Mouse (Mus musculus) forebrain, postnatal 0 days (tissue): ENCODE measurements around the gene Fbxl19. TPM values are rescaled to one million over a fixed set of nuclear protein-coding genes. Genes with fewer than 3 reads are reported as not detected.
A peak's percentile ranks its signal among the peaks of the same experiment; 100 is the strongest.

ENCODE experiments used
- ATAC-seq: fragments of 200-750 bp; cut with Nextera tagmentation; 2 replicates; pipeline ENCODE4 v1.8.0; 2017; ENCODE audit warnings: mild to moderate bottlenecking, moderate library complexity
- DNase-seq: peaks from one replicate; pipeline ENCODE4 v3.0.0-alpha.2; 2015
- H3K27ac ChIP-seq: fragments of 300-500 bp; sonication (generic); 2 replicates; pipeline ENCODE4 v1.5.1; 2014; ENCODE audit warnings: low read depth, mild to moderate bottlenecking, antibody characterized with exemption, low read length, moderate library complexity, mixed read lengths
- H3K27me3 ChIP-seq: fragments of 300-500 bp; sonication (generic); 2 replicates; pipeline ENCODE4 v1.6.1; 2014; ENCODE audit warnings: mild to moderate bottlenecking, low read length, mixed read lengths; ENCODE audit not compliant: insufficient read depth
- H3K36me3 ChIP-seq: fragments of 300-500 bp; sonication (generic); 2 replicates; pipeline ENCODE4 v1.6.1; 2014; ENCODE audit warnings: mild to moderate bottlenecking, moderate library complexity; ENCODE audit not compliant: insufficient read depth
- H3K4me1 ChIP-seq: fragments of 300-500 bp; sonication (generic); 2 replicates; pipeline ENCODE4 v1.6.1; 2014; ENCODE audit warnings: antibody characterized with exemption; ENCODE audit not compliant: insufficient read depth
- H3K4me2 ChIP-seq: fragments of 300-500 bp; sonication (generic); 2 replicates; pipeline ENCODE4 v1.6.1; 2014; ENCODE audit warnings: low read depth, mild to moderate bottlenecking, moderate library complexity
- H3K4me3 ChIP-seq: fragments of 300-500 bp; sonication (generic); 2 replicates; pipeline ENCODE4 v1.5.1; 2014; ENCODE audit warnings: low read depth, low read length, mixed read lengths
- H3K9ac ChIP-seq: fragments of 300-500 bp; sonication (generic); 2 replicates; pipeline ENCODE4 v1.6.1; 2014; ENCODE audit warnings: mild to moderate bottlenecking
- H3K9me3 ChIP-seq: fragments of 300-500 bp; sonication (generic); 2 replicates; pipeline ENCODE4 v1.6.1; 2016; ENCODE audit warnings: low read length
- CTCF ChIP-seq: sonication (generic); IDR thresholded peaks from 2 replicates; pipeline ENCODE4 v1.5.1; 2016; ENCODE audit warnings: antibody characterized with exemption, control low read depth, low read depth
- WGBS: fragments of 180-500 bp; shearing (Covaris S2); extraction: QIAGEN DNeasy Blood & Tissue Kit; methylation state at CpG from one replicate; pipeline ENCODE4 v1.1.7; 2014; 5-methylcytosine and 5-hydroxymethylcytosine counted together
- polyA plus RNA-seq: library from polyadenylated mRNA; unstranded; fragments of >200 nt; fragmentation: Nextera tagmentation; extraction: Ambion mirVana; gene quantifications from 2 replicates; pipeline ENCODE4 v1.2.1, GENCODE M21; 2015
- total RNA-seq: library from RNA; depleted of rRNA; stranded (reverse); fragments of >200 nt; gene quantifications from 2 replicates; pipeline ENCODE4 v1.2.3, GENCODE M21; 2014

The Fbxl19 gene
- total and polyA plus RNA-seq, 2 experiments from 2014 or later: 6.9 to 178 TPM

- 21% methylated on average over 5 of the region's 6 CpGs for WGBS
- Histone ChIP-seq H3K9ac (0 out of 2 replicates have a peak within 1 kb of the TSS, but pooled peaks have one; percentile 34), H3K27ac (no peak within 1 kb of the TSS), H3K4me3 (no peak within 1 kb of the TSS), H3K27me3 (no peaks in the 10 kb centered on the region), H3K4me2 (0 out of 2 replicates have a peak within 1 kb of the TSS, but pooled peaks have one; percentile 17), H3K9me3 (no peaks in the 10 kb centered on the region), H3K36me3 (peaks cover 64% of the 10 kb centered on the region), H3K4me1 (no peaks in the 10 kb centered on the region)
- ATAC-seq: peak; percentile 81
- DNase-seq: peak; percentile 86
- TF ChIP-seq CTCF: peak; percentile 98
Observed at GRCm38 (mm10) chr7:127800435-127801009, 56.2 kb downstream of the Fbxl19 start, which contains the start of gene Hsd3b7. Gene Hsd3b7 (plus strand): TSS chr7:127800604.

- Histone ChIP-seq H3K9me3 (no peaks in the 10 kb centered on the region), H3K27me3 (no peaks in the 10 kb centered on the region), H3K36me3 (peaks cover 62% of the 10 kb centered on the region), H3K27ac (no peak overlapping the region), H3K4me1 (no peaks in the 10 kb centered on the region), H3K4me3 (no peak overlapping the region), H3K4me2 (no peak overlapping the region), H3K9ac (no peak overlapping the region)
- DNase-seq: no peak
- ATAC-seq: no peak
- WGBS: 89% methylated on average over 8 of the region's 8 CpGs
- TF ChIP-seq CTCF: peak; percentile 18
Observed at GRCm38 (mm10) chr7:127801010-127801621, 56.8 kb downstream of the Fbxl19 start.

GRCm38 (mm10) chr7:127802313-127802712 is 58.0 kb downstream of the Fbxl19 start:
- no peak for TF ChIP-seq CTCF
- Histone ChIP-seq H3K9ac (no peak overlapping the region), H3K4me2 (no peak overlapping the region), H3K36me3 (peaks cover 59% of the 10 kb centered on the region), H3K27ac (no peak overlapping the region), H3K27me3 (no peaks in the 10 kb centered on the region), H3K4me3 (no peak overlapping the region), H3K4me1 (no peaks in the 10 kb centered on the region), H3K9me3 (no peaks in the 10 kb centered on the region)
- 85% methylated on average over 17 of the region's 17 CpGs for WGBS
- DNase-seq (no peak), ATAC-seq (no peak)

- TF ChIP-seq CTCF: no peak
- peaks cover 67% of the 10 kb centered on the region for H3K36me3 ChIP-seq
- no peaks in the 10 kb centered on the region for H3K4me1 ChIP-seq
Observed at GRCm38 (mm10) chr7:127808821-127809220, 64.5 kb downstream of the Fbxl19 start.

GRCm38 (mm10) chr7:127809846-127810245 is 65.5 kb downstream of the Fbxl19 start:
- ATAC-seq: no peak
- TF ChIP-seq CTCF: no peak
- 95% methylated on average over 1 of the region's 1 CpGs for WGBS

More at GRCm38 (mm10) chr7:127808821-127809220, 64.5 kb downstream of the Fbxl19 start:
- Histone ChIP-seq H3K27me3 (no peaks in the 10 kb centered on the region), H3K9me3 (no peaks in the 10 kb centered on the region), H3K4me3 (no peak overlapping the region), H3K9ac (no peak overlapping the region), H3K4me2 (no peak overlapping the region), H3K27ac (no peak overlapping the region)
- DNase-seq (no peak), ATAC-seq (no peak)
- WGBS: 51% methylated on average over 5 of the region's 5 CpGs

GRCm38 (mm10) chr7:127810650-127811049 is 66.3 kb downstream of the Fbxl19 start:
- H3K4me2 ChIP-seq: no peak overlapping the region
- TF ChIP-seq CTCF: no peak
- ATAC-seq: no peak
- DNase-seq: no peak
- H3K36me3 ChIP-seq: peaks cover 67% of the 10 kb centered on the region
- H3K27me3 ChIP-seq: no peaks in the 10 kb centered on the region
- no peaks in the 10 kb centered on the region for H3K9me3 ChIP-seq
- H3K4me1 ChIP-seq: no peaks in the 10 kb centered on the region
- H3K9ac ChIP-seq: no peak overlapping the region
- 76% methylated on average over 10 of the region's 10 CpGs for WGBS
- no peak overlapping the region for H3K27ac ChIP-seq
- H3K4me3 ChIP-seq: no peak overlapping the region

More at GRCm38 (mm10) chr7:127809846-127810245, 65.5 kb downstream of the Fbxl19 start:
- Histone ChIP-seq H3K9ac (no peak overlapping the region), H3K27ac (no peak overlapping the region), H3K4me3 (no peak overlapping the region), H3K4me2 (no peak overlapping the region), H3K27me3 (no peaks in the 10 kb centered on the region), H3K4me1 (no peaks in the 10 kb centered on the region), H3K9me3 (no peaks in the 10 kb centered on the region), H3K36me3 (peaks cover 69% of the 10 kb centered on the region)
- DNase-seq: no peak

- no peak for DNase-seq
- Histone ChIP-seq H3K4me1 (no peaks in the 10 kb centered on the region), H3K36me3 (peaks cover 64% of the 10 kb centered on the region), H3K9ac (no peak overlapping the region), H3K4me3 (no peak overlapping the region), H3K9me3 (no peaks in the 10 kb centered on the region), H3K4me2 (no peak overlapping the region), H3K27me3 (no peaks in the 10 kb centered on the region), H3K27ac (no peak overlapping the region)
- 89% methylated on average over 4 of the region's 4 CpGs for WGBS
- TF ChIP-seq CTCF: no peak
- no peak for ATAC-seq
Observed at GRCm38 (mm10) chr7:127811240-127811639, 66.9 kb downstream of the Fbxl19 start.
